Mouse (Mus musculus) Patski (cell line): ENCODE data around the gene Treml2. TPM values are rescaled to one million over a fixed set of nuclear protein-coding genes. Genes with fewer than 3 reads are reported as not detected.
"Not testable (repeated sequence)": the region's sequence is repeated elsewhere in the genome, so short reads cannot be mapped to it uniquely, and the experiment has no call there.

Source experiments
- ATAC-seq: fragments of 100-300 bp; one replicate; pipeline ENCODE4 v1.8.0; 2021
- CTCF ChIA-PET: fragments of 350-600 bp; sonication (Branson Sonifier 250); formaldehyde crosslinking; loops from one replicate; lab custom pipeline; 2022; ENCODE audit warnings: inconsistent platforms; lab: Charles Lee
- POLR2A ChIA-PET: fragments of 350-600 bp; sonication (Branson Sonifier 250); formaldehyde crosslinking; loops from one replicate; lab custom pipeline; 2022; ENCODE audit warnings: antibody characterized with exemption, inconsistent platforms; lab: Charles Lee
- DNase-seq: peaks from one replicate; pipeline ENCODE4 v3.0.0-alpha.2; 2011; ENCODE audit warnings: low read depth, low spot score
- H3K27me3 ChIP-seq: fragments of 371-371 bp; one replicate; pipeline ENCODE4 v1.5.1; 2021
- CTCF ChIP-seq: fragments of 100-300 bp; IDR thresholded peaks from one replicate; pipeline ENCODE4 v1.5.1; 2021
- in situ Hi-C: fragments of 300-500 bp; cut with MboI; formaldehyde crosslinking; loops from 3 replicates; pipeline ENCODE4 v1.11.1; 2018; ENCODE audit warnings: low pct_unique_long_range_greater_than_20kb, mixed read lengths
- polyA plus RNA-seq: library from polyadenylated mRNA; unstranded; gene quantifications from one replicate; pipeline ENCODE4 v1.2.3, GENCODE M21; 2021

Gene Treml2
- polyA plus RNA-seq, 1 experiment from 2014 or later = not detected

- DNase-seq = no peak
Measured at GRCm38 (mm10) chr17:48343065-48343464, 43.8 kb downstream of the Treml2 start.

GRCm38 (mm10) chr17:48345824-48346223 is 46.5 kb downstream of the Treml2 start:
- TF ChIP-seq CTCF = no peak
- ChIA-PET CTCF (interaction anchor here (2.5 kb wide), 1 partner anchor 9 kb away, joined by 8 read pairs; no protein-coding TSS in a partner anchor), POLR2A (no interaction called here)
- in situ Hi-C loops = loop anchor here (25.0 kb wide), 1 partner anchor 234 kb away; no protein-coding TSS in a partner anchor
- DNase-seq (no peak), ATAC-seq (peak; percentile 19)
- no peaks in the 10 kb centered on the region for H3K27me3 ChIP-seq

More at GRCm38 (mm10) chr17:48343065-48343464, 43.8 kb downstream of the Treml2 start:
- ChIA-PET CTCF (no interaction called here), POLR2A (no interaction called here)
- no peaks in the 10 kb centered on the region for H3K27me3 ChIP-seq
- in situ Hi-C loops = loop anchor here (25.0 kb wide), 1 partner anchor 231 kb away; no protein-coding TSS in a partner anchor
- ATAC-seq = no peak
- TF ChIP-seq CTCF = no peak

- in situ Hi-C loops = loop anchor here (25.0 kb wide), 1 partner anchor 234 kb away; no protein-coding TSS in a partner anchor
- no peak for DNase-seq
- H3K27me3 ChIP-seq = no peaks in the 10 kb centered on the region
- TF ChIP-seq CTCF = no peak
- ChIA-PET POLR2A (no interaction called here), CTCF (interaction anchor here (2.5 kb wide), 1 partner anchor 10 kb away, joined by 8 read pairs; no protein-coding TSS in a partner anchor)
- ATAC-seq = peak; percentile 33
Measured at GRCm38 (mm10) chr17:48346231-48346630, 46.9 kb downstream of the Treml2 start, which contains the start of gene Trem2. Gene Trem2, plus strand, starts transcription at chr17:48346401.

- ATAC-seq = no peak
- in situ Hi-C loops = loop anchor here (25.0 kb wide), 1 partner anchor 235 kb away; no protein-coding TSS in a partner anchor
- POLR2A ChIA-PET = no interaction called here
- CTCF ChIA-PET = interaction anchor here (2.5 kb wide), 1 partner anchor 10 kb away, joined by 8 read pairs; no protein-coding TSS in a partner anchor
- no peak for TF ChIP-seq CTCF
- no peaks in the 10 kb centered on the region for H3K27me3 ChIP-seq
- DNase-seq = no peak
Measured at GRCm38 (mm10) chr17:48346834-48347233, 47.5 kb downstream of the Treml2 start.

GRCm38 (mm10) chr17:48347287-48347686 is 48.0 kb downstream of the Treml2 start:
- POLR2A ChIA-PET = no interaction called here
- H3K27me3 ChIP-seq = no peaks in the 10 kb centered on the region
- ATAC-seq (no peak), DNase-seq (no peak)
- CTCF ChIA-PET = interaction anchor here (2.5 kb wide), 1 partner anchor 11 kb away, joined by 8 read pairs; no protein-coding TSS in a partner anchor
- in situ Hi-C loops = loop anchor here (25.0 kb wide), 1 partner anchor 235 kb away; no protein-coding TSS in a partner anchor
- TF ChIP-seq CTCF = no peak

GRCm38 (mm10) chr17:48350681-48351193 is 51.4 kb downstream of the Treml2 start:
- DNase-seq (no peak), ATAC-seq (no peak)
- in situ Hi-C loops = no loop called here
- TF ChIP-seq CTCF = no peak
- no peaks in the 10 kb centered on the region for H3K27me3 ChIP-seq
- ChIA-PET CTCF (no interaction called here), POLR2A (no interaction called here)

- ATAC-seq, H3K27me3 ChIP-seq, in situ Hi-C loops, POLR2A ChIA-PET, DNase-seq, CTCF ChIA-PET: not testable (repeated sequence)
Measured at GRCm38 (mm10) chr17:48352976-48353375, 53.7 kb downstream of the Treml2 start.

GRCm38 (mm10) chr17:48355822-48356221 is 56.5 kb downstream of the Treml2 start:
- TF ChIP-seq CTCF = no peak
- ChIA-PET POLR2A (no interaction called here), CTCF (no interaction called here)
- in situ Hi-C loops = no loop called here
- DNase-seq (peak; percentile 48), ATAC-seq (peak; percentile 94)
- no peaks in the 10 kb centered on the region for H3K27me3 ChIP-seq

- ATAC-seq (no peak), DNase-seq (no peak)
- no peak for TF ChIP-seq CTCF
- in situ Hi-C loops = no loop called here
- ChIA-PET POLR2A (no interaction called here), CTCF (interaction anchor here (0.5 kb wide), 1 partner anchor 19 kb away, joined by 3 read pairs; no protein-coding TSS in a partner anchor)
- no peaks in the 10 kb centered on the region for H3K27me3 ChIP-seq
Measured at GRCm38 (mm10) chr17:48357892-48358291, 58.6 kb downstream of the Treml2 start.

- DNase-seq = no peak
- CTCF ChIA-PET = no interaction called here
- no peak for ATAC-seq
- no peak for TF ChIP-seq CTCF
- H3K27me3 ChIP-seq = no peaks in the 10 kb centered on the region
- POLR2A ChIA-PET = no interaction called here
- in situ Hi-C loops = no loop called here
Measured at GRCm38 (mm10) chr17:48359616-48360015, 60.3 kb downstream of the Treml2 start, which contains the start of gene Treml1. Gene Treml1, plus strand, starts transcription at chr17:48359916.

GRCm38 (mm10) chr17:48360462-48360861 is 61.2 kb downstream of the Treml2 start:
- ChIA-PET POLR2A (interaction anchor here (0.6 kb wide), 1 partner anchor 53 kb away, joined by 3 read pairs; no protein-coding TSS in a partner anchor), CTCF (interaction anchor here (0.6 kb wide), 1 partner anchor 46 kb away, joined by 3 read pairs; no protein-coding TSS in a partner anchor)

More at GRCm38 (mm10) chr17:48360462-48360861, 61.2 kb downstream of the Treml2 start:
- no peak for TF ChIP-seq CTCF
- ATAC-seq (no peak), DNase-seq (no peak)
- in situ Hi-C loops = no loop called here
- H3K27me3 ChIP-seq = no peaks in the 10 kb centered on the region

Other genes with a start within 250 kb of the Treml2 start
- not detected for gene 1700067P10Rik, start 210.2 kb upstream of the Treml2 start, polyA plus RNA-seq
- not detected for gene 9830107B12Rik, start 153.2 kb upstream of the Treml2 start, polyA plus RNA-seq
- 0.09 TPM for gene A530064D06Rik, start 132.2 kb upstream of the Treml2 start, polyA plus RNA-seq
- gene Trem1, start 66.7 kb upstream of the Treml2 start, polyA plus RNA-seq = not detected
- gene Trem3, start 51.7 kb upstream of the Treml2 start, polyA plus RNA-seq = 0.06 TPM
- gene Treml4, start 35.2 kb upstream of the Treml2 start, polyA plus RNA-seq = not detected
- gene B430306N03Rik, start 16.6 kb downstream of the Treml2 start, polyA plus RNA-seq = 0.03 TPM
- gene Trem2, start 46.9 kb downstream of the Treml2 start, polyA plus RNA-seq = 0.45 TPM
- not detected for gene Treml1, start 60.4 kb downstream of the Treml2 start, polyA plus RNA-seq
- gene Nfya, start 110.4 kb downstream of the Treml2 start, polyA plus RNA-seq = 57.3 TPM
- 37.7 TPM for gene Oard1, start 110.5 kb downstream of the Treml2 start, polyA plus RNA-seq
- gene Apobec2, start 133.4 kb downstream of the Treml2 start, polyA plus RNA-seq = 0.10 TPM
- 0.06 TPM for gene Tspo2, start 152.0 kb downstream of the Treml2 start, polyA plus RNA-seq
- gene Unc5cl, start 155.4 kb downstream of the Treml2 start, polyA plus RNA-seq = 0.05 TPM